Mouse (Mus musculus) lung, postnatal 0 days (tissue): ENCODE measurements around the gene Neurod4.

Experiments used
- CTCF ChIP-seq: IDR thresholded peaks from 2 replicates; pipeline ENCODE4 v1.5.1; 2016; ENCODE audit warnings: antibody characterized with exemption, mild to moderate bottlenecking
- EP300 ChIP-seq: IDR thresholded peaks from 2 replicates; pipeline ENCODE4 v1.6.1; 2016; ENCODE audit warnings: antibody characterized with exemption, mild to moderate bottlenecking, control low read depth

DNA sequence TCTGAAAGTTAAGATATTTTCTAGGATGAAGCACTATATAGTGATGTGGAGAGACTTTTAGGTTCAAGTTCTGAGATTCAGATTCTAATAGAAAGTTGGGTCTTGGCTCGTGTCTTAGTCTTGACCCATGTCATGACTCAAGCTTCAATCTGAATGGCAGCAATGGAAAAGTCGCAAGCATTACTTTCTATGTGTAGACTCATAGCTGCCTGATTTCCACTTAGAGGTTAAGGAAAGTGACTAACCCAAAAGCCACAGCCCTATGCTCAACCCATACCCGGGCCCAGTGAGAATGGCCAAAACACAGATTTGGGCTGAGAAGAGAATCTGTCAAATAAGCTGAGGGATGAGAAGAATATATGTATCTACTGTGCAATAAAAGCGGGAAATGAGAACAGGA lies 44.2 kb upstream of the Neurod4 start:
- no peak for TF ChIP-seq EP300
- TF ChIP-seq CTCF, result no peak
